Comparison of ENCODE assay signal across 7 mouse cellular contexts in genomic region chr11:36220651-36221050, GRCm38 (mm10).
DNase-seq lines count a peak whose midpoint lies in the region; ATAC-seq and TF ChIP-seq lines count a peak whose summit lies in the region.

No protein-coding gene starts in this region.

- intact Hi-C loops in heart, postnatal 10 days (cut with DNase I), result loop anchor here (1.0 to 10.0 kb wide), 4 partner anchors 176 to 966 kb away; no protein-coding TSS in a partner anchor

- in situ Hi-C loops in ES-E14 (cut with MboI; ENCODE audit: low sequenced_read_pairs in 2 of 2, unreplicated experiment in 2 of 2), result no loop called here
- in situ Hi-C loops in Patski (cut with MboI; ENCODE audit: low pct_unique_long_range_greater_than_20kb), result no loop called here

- peaks cover 45% of the 10 kb centered on the region for H3K27me3 ChIP-seq in Patski
- H3K27me3 ChIP-seq in midbrain, embryonic 10.5 days (ENCODE audit: low read depth, poor library complexity, severe bottlenecking), result 0 out of 2 replicates have a peak, but pooled peaks cover 16% of the 10 kb centered on the region

- no peak overlapping the region for H3K27ac ChIP-seq in ES-E14 (ENCODE audit: insufficient read depth, low read depth, low read length, poor library complexity, severe bottlenecking)
- H3K27ac ChIP-seq in midbrain, embryonic 10.5 days (replicated peaks), result peak overlapping the region; percentile 71

- CTCF ChIA-PET in Patski (lab: Charles Lee), result interaction anchor here (0.7 kb wide), 1 partner anchor 9 kb away, joined by 3 read pairs; no protein-coding TSS in a partner anchor

- H3K9me3 ChIP-seq in ES-E14 (ENCODE audit: control insufficient read depth, insufficient read depth, low read depth, low read length), result no peaks in the 10 kb centered on the region
- H3K9me3 ChIP-seq in midbrain, embryonic 10.5 days (replicated peaks), result no peaks in the 10 kb centered on the region

- no peak for TF ChIP-seq CTCF in Patski (IDR thresholded peaks at IDR 0.05)

- H3K4me3 ChIP-seq in ES-E14 (ENCODE audit: insufficient read depth in 1 of 2, low read depth in 1 of 2, low read length in 2 of 2, poor library complexity in 1 of 2, severe bottlenecking in 1 of 2), result no peak overlapping the region
- H3K4me3 ChIP-seq in midbrain, embryonic 10.5 days, result no peak overlapping the region

- DNase-seq in ES-E14 (ENCODE audit: low read depth, low spot score) (peak; percentile 13), Patski (ENCODE audit: low read depth, low spot score) (no peak)
- peak; percentile 49 to 60 for DNase-seq in heart, postnatal 10 days
- peak; percentile 22 for DNase-seq in midbrain, embryonic 10.5 days (ENCODE audit: low spot score)
- DNase-seq in urinary bladder, postnatal 10 days (ENCODE audit: low spot score), result no peak
- no peak for DNase-seq in thymus, postnatal 4 days
- no peak for DNase-seq in urinary bladder, adult 18-20 months (ENCODE audit: low spot score in 2 of 2)

- H3K36me3 ChIP-seq in ES-E14 (ENCODE audit: control insufficient read depth, insufficient read depth, low read length, poor library complexity, severe bottlenecking), result no peaks in the 10 kb centered on the region
- no peaks in the 10 kb centered on the region for H3K36me3 ChIP-seq in midbrain, embryonic 10.5 days

- no peak overlapping the region for H3K9ac ChIP-seq in ES-E14 (ENCODE audit: insufficient read depth, low read depth, low read length, poor library complexity, severe bottlenecking)

- 16% methylated on average over 5 of the region's 5 CpGs for WGBS in midbrain, embryonic 10.5 days

- POLR2A ChIA-PET in Patski (lab: Charles Lee), result no interaction called here

- peak; percentile 10 for ATAC-seq in Patski

- H3K4me1 ChIP-seq in ES-E14 (ENCODE audit: control insufficient read depth in 2 of 2, insufficient read depth in 2 of 2, low read length in 2 of 2, poor library complexity in 1 of 2), result peaks cover 0 to 2% of the 10 kb centered on the region in 2 experiments; a peak in 1 of 4 replicates
- H3K4me1 ChIP-seq in midbrain, embryonic 10.5 days, result peaks cover 36% of the 10 kb centered on the region

TF ChIP-seq in ES-E14, 5 proteins besides CTCF, POLR2A, EP300 and RAD21:
- TF ChIP-seq ZNF384 (IDR thresholded peaks at IDR 0.05; ENCODE audit: low read depth, low read length) (no peak), ZC3H11A (IDR thresholded peaks at IDR 0.05; ENCODE audit: borderline replicate concordance, low read depth, low read length) (no peak), CHD2 (IDR thresholded peaks at IDR 0.05; ENCODE audit: low read depth, low read length) (no peak), MAFK (IDR thresholded peaks at IDR 0.05; ENCODE audit: insufficient read depth, low read depth, low read length) (no peak), HCFC1 (IDR thresholded peaks at IDR 0.05; ENCODE audit: borderline replicate concordance, insufficient read depth, low read length) (no peak)

Comparison
In these comparisons a context has a peak if more than half of its experiments do, and no peak if none do; other contexts are left out.
1. DNase-seq: peak in ES-E14 (single experiment), heart, postnatal 10 days (2 of 2) and midbrain, embryonic 10.5 days (single experiment); none in Patski (single experiment), urinary bladder, postnatal 10 days (single experiment), thymus, postnatal 4 days (single experiment) and urinary bladder, adult 18-20 months (0 of 2).